Mouse (Mus musculus) adipose tissue, adult 10 weeks (tissue): Measurements from ENCODE around the gene Nktr. TPM values are rescaled to one million over a fixed set of nuclear protein-coding genes. Genes with fewer than 3 reads are reported as not detected.

Experiments used
- polyA plus RNA-seq: library from polyadenylated mRNA; stranded (reverse); fragments of 350-450 nt; fragmentation: Illumina TruSeq; extraction: RNeasy Lipid Tissue Mini Kit (QIAGEN cat#74804); gene quantifications from one replicate; pipeline ENCODE4 v1.2.3, GENCODE M21; 2014; ENCODE audit warnings: low read depth, low replicate concordance

Nktr gene
- 91.5 TPM for polyA plus RNA-seq

GRCm38 (mm10) chr9:121718792-121719318 lies at the start of gene Nktr:
TSS of gene Nktr (plus strand) at chr9:121719169.

GRCm38 (mm10) chr9:121704646-121705625 lies 14.0 kb upstream of the Nktr start, which contains the start of gene Sec22c:
TSS of gene Sec22c (minus strand) at chr9:121705490.

GRCm38 (mm10) chr9:121709898-121710583 lies 8.9 kb upstream of the Nktr start, which contains the start of gene Ss18l2:
TSS of gene Ss18l2 (plus strand) at chr9:121710329.

GRCm38 (mm10) chr9:121759091-121760081 lies 40.4 kb downstream of the Nktr start, which contains the start of gene Zfp651:
TSS of gene Zfp651 (plus strand) at chr9:121759330.

GRCm38 (mm10) chr9:121777484-121778065 lies 58.6 kb downstream of the Nktr start, which contains the start of gene Klhl40:
TSS of gene Klhl40 (plus strand) at chr9:121777607.

GRCm38 (mm10) chr9:121791757-121792521 lies 73.0 kb downstream of the Nktr start, which contains the start of gene Hhatl:
TSS of gene Hhatl (minus strand) at chr9:121792507.

Other genes starting within 250 kb of the Nktr start
- not detected for gene Cck, start 223.5 kb upstream of the Nktr start, polyA plus RNA-seq
- gene Lyzl4, start 77.1 kb upstream of the Nktr start, polyA plus RNA-seq, result 1.9 TPM
- 6.1 TPM for gene Vipr1, start 76.5 kb upstream of the Nktr start, polyA plus RNA-seq
- 8.3 TPM for gene Sec22c, start 13.7 kb upstream of the Nktr start, polyA plus RNA-seq
- 57.9 TPM for gene Ss18l2, start 8.8 kb upstream of the Nktr start, polyA plus RNA-seq
- gene Zfp651, start 40.2 kb downstream of the Nktr start, polyA plus RNA-seq, result 24.5 TPM
- gene Klhl40, start 58.4 kb downstream of the Nktr start, polyA plus RNA-seq, result not detected
- gene Hhatl, start 73.3 kb downstream of the Nktr start, polyA plus RNA-seq, result 6.2 TPM
- 2.4 TPM for gene Ccdc13, start 120.3 kb downstream of the Nktr start, polyA plus RNA-seq
- gene Higd1a, start 139.2 kb downstream of the Nktr start, polyA plus RNA-seq, result 70.4 TPM
- gene Ackr2, start 179.2 kb downstream of the Nktr start, polyA plus RNA-seq, result 2.6 TPM
- not detected for gene Cyp8b1, start 197.1 kb downstream of the Nktr start, polyA plus RNA-seq
- gene Fam198a, start 231.8 kb downstream of the Nktr start, polyA plus RNA-seq, result 2.5 TPM